Mouse (Mus musculus): Measurements from ENCODE around the gene Gpr85. TPM values are rescaled to one million over a fixed set of nuclear protein-coding genes. Genes with fewer than 3 reads are reported as not detected.

Gene Gpr85
- polyA plus RNA-seq (2014; fragmentation: Nextera tagmentation; extraction: Ambion mirVana) = 113 and 126 TPM in 2 replicates

GRCm38 (mm10) chr6:13839345-13840054 lies at the start of gene Gpr85:
Gene Gpr85 (minus strand): TSS chr6:13839942.
- peak within 1 kb of the TSS; percentile 80 for H3K4me3 ChIP-seq (replicated peaks; ENCODE audit: low read length)
- H3K27me3 ChIP-seq (ENCODE audit: control insufficient read depth, insufficient read depth, low read length) = no peaks in the 10 kb centered on the region
- ATAC-seq (ENCODE audit: low FRiP score) (peak; percentile 43; the same call in 1 of the 2 replicates), DNase-seq (ENCODE audit: low spot score) (peak; percentile 55)
- peaks cover 4% of the 10 kb centered on the region; the same call in 1 of the 2 replicates for H3K36me3 ChIP-seq (replicated peaks; ENCODE audit: control insufficient read depth, insufficient read depth)
- 27% methylated on average over 18 of the region's 18 CpGs for WGBS
- H3K9ac ChIP-seq = peak within 1 kb of the TSS; percentile 99
- peak within 1 kb of the TSS; percentile 100 for H3K27ac ChIP-seq
- H3K4me1 ChIP-seq (replicated peaks; ENCODE audit: control insufficient read depth, insufficient read depth, low read length) = peaks cover 6% of the 10 kb centered on the region; the same call in 1 of the 2 replicates
- no peaks in the 10 kb centered on the region for H3K9me3 ChIP-seq (ENCODE audit: control insufficient read depth, low read length)
- H3K4me2 ChIP-seq (replicated peaks) = peak within 1 kb of the TSS; percentile 80

GRCm38 (mm10) chr6:13884877-13885592 lies 45.3 kb upstream of the Gpr85 start:
- H3K4me2 ChIP-seq (replicated peaks) = no peak overlapping the region
- WGBS = 90% methylated on average over 3 of the region's 3 CpGs
- H3K4me3 ChIP-seq (replicated peaks; ENCODE audit: low read length) = no peak overlapping the region
- H3K9me3 ChIP-seq (ENCODE audit: control insufficient read depth, low read length) = peaks cover 7% of the 10 kb centered on the region; the same call in 1 of the 2 replicates
- no peak overlapping the region for H3K27ac ChIP-seq
- no peak overlapping the region for H3K9ac ChIP-seq
- H3K27me3 ChIP-seq (ENCODE audit: control insufficient read depth, insufficient read depth, low read length) = no peaks in the 10 kb centered on the region
- H3K36me3 ChIP-seq (replicated peaks; ENCODE audit: control insufficient read depth, insufficient read depth) = no peaks in the 10 kb centered on the region
- DNase-seq (ENCODE audit: low spot score) (no peak), ATAC-seq (ENCODE audit: low FRiP score) (no peak)
- H3K4me1 ChIP-seq (replicated peaks; ENCODE audit: control insufficient read depth, insufficient read depth, low read length) = no peaks in the 10 kb centered on the region

GRCm38 (mm10) chr6:13882919-13883318 lies 43.2 kb upstream of the Gpr85 start:
- Histone ChIP-seq H3K9me3 (ENCODE audit: control insufficient read depth, low read length) (peaks cover 7% of the 10 kb centered on the region; the same call in 1 of the 2 replicates), H3K36me3 (replicated peaks; ENCODE audit: control insufficient read depth, insufficient read depth) (no peaks in the 10 kb centered on the region), H3K9ac (no peak overlapping the region), H3K27ac (no peak overlapping the region), H3K4me1 (replicated peaks; ENCODE audit: control insufficient read depth, insufficient read depth, low read length) (no peaks in the 10 kb centered on the region), H3K27me3 (ENCODE audit: control insufficient read depth, insufficient read depth, low read length) (no peaks in the 10 kb centered on the region), H3K4me2 (replicated peaks) (no peak overlapping the region), H3K4me3 (replicated peaks; ENCODE audit: low read length) (no peak overlapping the region)
- DNase-seq (ENCODE audit: low spot score) = no peak
- ATAC-seq (ENCODE audit: low FRiP score) = no peak

GRCm38 (mm10) chr6:13873959-13874358 lies 34.2 kb upstream of the Gpr85 start:
- Histone ChIP-seq H3K9ac (no peak overlapping the region), H3K4me1 (replicated peaks; ENCODE audit: control insufficient read depth, insufficient read depth, low read length) (peaks cover 14% of the 10 kb centered on the region; the same call in 1 of the 2 replicates), H3K4me2 (replicated peaks) (no peak overlapping the region), H3K36me3 (replicated peaks; ENCODE audit: control insufficient read depth, insufficient read depth) (no peaks in the 10 kb centered on the region), H3K27me3 (ENCODE audit: control insufficient read depth, insufficient read depth, low read length) (no peaks in the 10 kb centered on the region), H3K9me3 (ENCODE audit: control insufficient read depth, low read length) (no peaks in the 10 kb centered on the region), H3K4me3 (replicated peaks; ENCODE audit: low read length) (no peak overlapping the region), H3K27ac (no peak overlapping the region)
- no peak for ATAC-seq (ENCODE audit: low FRiP score)
- WGBS = 88% methylated on average over 2 of the region's 2 CpGs
- no peak for DNase-seq (ENCODE audit: low spot score)

GRCm38 (mm10) chr6:13872076-13872475 lies 32.3 kb upstream of the Gpr85 start:
- DNase-seq (ENCODE audit: low spot score) = no peak

GRCm38 (mm10) chr6:13871625-13871958 lies 31.9 kb upstream of the Gpr85 start:
- Histone ChIP-seq H3K27ac (peak overlapping the region; percentile 72), H3K4me1 (replicated peaks; ENCODE audit: control insufficient read depth, insufficient read depth, low read length) (peaks cover 14% of the 10 kb centered on the region; the same call in 1 of the 2 replicates), H3K27me3 (ENCODE audit: control insufficient read depth, insufficient read depth, low read length) (no peaks in the 10 kb centered on the region), H3K4me2 (replicated peaks) (peak overlapping the region; percentile 62), H3K9ac (peak overlapping the region; percentile 57), H3K4me3 (replicated peaks; ENCODE audit: low read length) (peak overlapping the region; percentile 50), H3K9me3 (ENCODE audit: control insufficient read depth, low read length) (no peaks in the 10 kb centered on the region), H3K36me3 (replicated peaks; ENCODE audit: control insufficient read depth, insufficient read depth) (no peaks in the 10 kb centered on the region)
- DNase-seq (ENCODE audit: low spot score) (no peak), ATAC-seq (ENCODE audit: low FRiP score) (peak; percentile 82)
- 3% methylated on average over 7 of the region's 7 CpGs for WGBS

More at GRCm38 (mm10) chr6:13872076-13872475, 32.3 kb upstream of the Gpr85 start:
- Histone ChIP-seq H3K27me3 (ENCODE audit: control insufficient read depth, insufficient read depth, low read length) (no peaks in the 10 kb centered on the region), H3K4me1 (replicated peaks; ENCODE audit: control insufficient read depth, insufficient read depth, low read length) (peaks cover 14% of the 10 kb centered on the region; the same call in 1 of the 2 replicates), H3K9me3 (ENCODE audit: control insufficient read depth, low read length) (no peaks in the 10 kb centered on the region), H3K36me3 (replicated peaks; ENCODE audit: control insufficient read depth, insufficient read depth) (no peaks in the 10 kb centered on the region), H3K4me2 (replicated peaks) (peak overlapping the region; percentile 62), H3K4me3 (replicated peaks; ENCODE audit: low read length) (no peak overlapping the region), H3K27ac (no peak overlapping the region), H3K9ac (no peak overlapping the region)
- no peak for ATAC-seq (ENCODE audit: low FRiP score)
- 78% methylated on average over 7 of the region's 7 CpGs for WGBS

- peak; percentile 91 for DNase-seq (ENCODE audit: low spot score)
- no peaks in the 10 kb centered on the region for H3K9me3 ChIP-seq (ENCODE audit: control insufficient read depth, low read length)
- H3K27me3 ChIP-seq (ENCODE audit: control insufficient read depth, insufficient read depth, low read length) = no peaks in the 10 kb centered on the region
- peaks cover 14% of the 10 kb centered on the region; the same call in 1 of the 2 replicates for H3K4me1 ChIP-seq (replicated peaks; ENCODE audit: control insufficient read depth, insufficient read depth, low read length)
- H3K4me2 ChIP-seq (replicated peaks) = peak within 1 kb of the TSS; percentile 62
- ATAC-seq (ENCODE audit: low FRiP score) = peak; percentile 100
- peak within 1 kb of the TSS; percentile 57 for H3K9ac ChIP-seq
- peak within 1 kb of the TSS; percentile 50 for H3K4me3 ChIP-seq (replicated peaks; ENCODE audit: low read length)
- 2% methylated on average over 19 of the region's 19 CpGs for WGBS
- H3K36me3 ChIP-seq (replicated peaks; ENCODE audit: control insufficient read depth, insufficient read depth) = no peaks in the 10 kb centered on the region
- peak within 1 kb of the TSS; percentile 72 for H3K27ac ChIP-seq
These were observed 31.3 kb upstream of the Gpr85 start, which contains the start of gene 2610001J05Rik for GRCm38 (mm10) chr6:13870919-13871624. Gene 2610001J05Rik (minus strand): TSS chr6:13871518.

- Histone ChIP-seq H3K9ac (peak overlapping the region; percentile 55), H3K4me3 (replicated peaks; ENCODE audit: low read length) (peak overlapping the region; percentile 50), H3K27ac (no peak overlapping the region), H3K27me3 (ENCODE audit: control insufficient read depth, insufficient read depth, low read length) (no peaks in the 10 kb centered on the region), H3K4me2 (replicated peaks) (peak overlapping the region; percentile 62), H3K4me1 (replicated peaks; ENCODE audit: control insufficient read depth, insufficient read depth, low read length) (peaks cover 14% of the 10 kb centered on the region; the same call in 1 of the 2 replicates), H3K36me3 (replicated peaks; ENCODE audit: control insufficient read depth, insufficient read depth) (no peaks in the 10 kb centered on the region), H3K9me3 (ENCODE audit: control insufficient read depth, low read length) (no peaks in the 10 kb centered on the region)
- peak; percentile 62 for DNase-seq (ENCODE audit: low spot score)
- ATAC-seq (ENCODE audit: low FRiP score) = no peak
- 26% methylated on average over 12 of the region's 12 CpGs for WGBS
These were observed 30.6 kb upstream of the Gpr85 start for GRCm38 (mm10) chr6:13870289-13870741.

- Histone ChIP-seq H3K27me3 (ENCODE audit: control insufficient read depth, insufficient read depth, low read length) (no peaks in the 10 kb centered on the region), H3K4me3 (replicated peaks; ENCODE audit: low read length) (no peak overlapping the region), H3K9ac (no peak overlapping the region), H3K9me3 (ENCODE audit: control insufficient read depth, low read length) (no peaks in the 10 kb centered on the region), H3K27ac (no peak overlapping the region), H3K4me1 (replicated peaks; ENCODE audit: control insufficient read depth, insufficient read depth, low read length) (no peaks in the 10 kb centered on the region), H3K36me3 (replicated peaks; ENCODE audit: control insufficient read depth, insufficient read depth) (no peaks in the 10 kb centered on the region), H3K4me2 (replicated peaks) (no peak overlapping the region)
- DNase-seq (ENCODE audit: low spot score) (no peak), ATAC-seq (ENCODE audit: low FRiP score) (no peak)
- 94% methylated on average over 1 of the region's 1 CpGs for WGBS
These were observed 20.9 kb upstream of the Gpr85 start for GRCm38 (mm10) chr6:13860596-13860995.
